Mouse (Mus musculus) stomach, postnatal 0 days (tissue): ENCODE measurements around the gene Ano10.

Source experiments
- CTCF ChIP-seq: IDR thresholded peaks from 2 replicates; pipeline ENCODE4 v1.5.1; 2016; ENCODE audit warnings: antibody characterized with exemption, low read depth, mild to moderate bottlenecking, moderate library complexity
- EP300 ChIP-seq: optimal IDR thresholded peaks from 2 replicates; pipeline ENCODE3; 2016; ENCODE audit warnings: antibody characterized with exemption

DNA sequence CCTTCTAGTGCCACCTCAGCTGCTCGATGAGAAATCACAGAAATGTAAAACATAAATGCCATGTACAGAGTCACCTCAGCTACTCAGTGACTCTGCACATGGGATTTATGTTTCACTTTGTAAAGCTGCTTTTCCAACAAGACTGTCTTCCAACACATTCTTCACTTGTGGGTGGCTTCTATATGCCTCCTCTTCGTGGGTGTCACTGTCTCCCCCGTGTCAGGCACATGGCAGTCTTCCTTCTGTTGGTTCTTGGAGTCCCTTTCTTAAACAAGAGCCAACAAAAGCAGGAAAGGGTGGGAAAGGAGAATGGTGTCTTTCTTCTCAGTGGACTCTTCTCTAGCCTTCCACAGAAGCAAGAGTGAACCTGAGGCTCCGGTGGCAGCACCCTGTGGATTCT lies 20.3 kb downstream of the Ano10 start:
- TF ChIP-seq EP300 (no peak), CTCF (no peak)
